Mouse (Mus musculus) hindbrain, embryonic 12.5 days (tissue): ENCODE measurements around the gene Lcn4. TPM values are rescaled to one million over a fixed set of nuclear protein-coding genes. Genes with fewer than 3 reads are reported as not detected.
"Not testable (repeated sequence)": the region's sequence is repeated elsewhere in the genome, so short reads cannot be mapped to it uniquely, and the experiment has no call there.

Experiments
- ATAC-seq: fragments of 200-750 bp; cut with Nextera tagmentation; 2 replicates; pipeline ENCODE4 v1.8.0; 2017; ENCODE audit warnings: moderate TSS enrichment; ENCODE audit not compliant: low FRiP score
- H3K27ac ChIP-seq: fragments of 300-500 bp; sonication (generic); 2 replicates; pipeline ENCODE4 v1.5.1; 2016; ENCODE audit warnings: mild to moderate bottlenecking
- H3K27me3 ChIP-seq: fragments of 300-500 bp; sonication (generic); 2 replicates; pipeline ENCODE4 v1.6.1; 2016; ENCODE audit warnings: mild to moderate bottlenecking
- H3K36me3 ChIP-seq: fragments of 300-500 bp; sonication (generic); 2 replicates; pipeline ENCODE4 v1.6.1; 2016; ENCODE audit warnings: mild to moderate bottlenecking
- H3K4me1 ChIP-seq: fragments of 300-500 bp; sonication (generic); 2 replicates; pipeline ENCODE4 v1.6.1; 2016
- H3K4me2 ChIP-seq: fragments of 300-500 bp; sonication (generic); replicated peaks from 2 replicates; pipeline ENCODE4 v1.6.1; 2016; ENCODE audit warnings: mild to moderate bottlenecking
- H3K4me3 ChIP-seq: fragments of 300-500 bp; sonication (generic); 2 replicates; pipeline ENCODE4 v1.5.1; 2016; ENCODE audit warnings: mild to moderate bottlenecking
- H3K9ac ChIP-seq: fragments of 300-500 bp; sonication (generic); 2 replicates; pipeline ENCODE4 v1.6.1; 2016; ENCODE audit warnings: mild to moderate bottlenecking, moderate library complexity
- H3K9me3 ChIP-seq: fragments of 300-500 bp; sonication (generic); replicated peaks from 2 replicates; pipeline ENCODE4 v1.6.1; 2016; ENCODE audit warnings: mild to moderate bottlenecking
- WGBS: fragments of 180-500 bp; shearing (Covaris S2); methylation state at CpG from one replicate; pipeline ENCODE4 v1.1.7; 2016; 5-methylcytosine and 5-hydroxymethylcytosine counted together
- polyA plus RNA-seq: library from polyadenylated mRNA; unstranded; fragments of >200 nt; fragmentation: Nextera tagmentation; extraction: Ambion mirVana; gene quantifications from 2 replicates; pipeline ENCODE4 v1.2.1, GENCODE M21; 2016

Lcn4 gene
- not detected in 2 replicates for polyA plus RNA-seq

DNA sequence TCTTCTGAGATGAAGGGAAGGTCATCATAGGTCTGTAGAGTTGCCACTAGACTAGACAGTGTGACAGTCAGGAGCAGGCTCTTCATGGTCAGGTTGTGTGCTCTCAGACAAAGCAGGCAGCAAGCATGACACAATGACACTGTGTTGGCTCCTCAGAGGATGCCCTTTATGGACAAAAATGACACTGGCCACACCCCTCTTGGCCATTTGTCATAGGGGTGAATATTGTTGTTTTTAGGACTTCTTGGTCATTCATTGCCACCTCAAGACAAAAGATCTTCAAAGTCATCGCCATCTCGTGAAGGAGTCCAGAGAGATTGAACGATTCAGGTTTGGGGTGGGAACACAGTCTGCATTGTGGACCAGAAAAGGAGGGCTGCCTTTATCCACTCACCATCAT lies at the start of gene Lcn4:
Gene Lcn4 (minus strand): TSS at position 101 of the 400 bp plus-strand sequence.
- no peak within 1 kb of the TSS for H3K4me3 ChIP-seq
- no peak within 1 kb of the TSS for H3K4me2 ChIP-seq
- no peak within 1 kb of the TSS for H3K9ac ChIP-seq
- no peaks in the 10 kb centered on the region for H3K4me1 ChIP-seq
- no peaks in the 10 kb centered on the region for H3K27me3 ChIP-seq
- WGBS: 93% methylated on average over 3 of the region's 3 CpGs
- H3K36me3 ChIP-seq: no peaks in the 10 kb centered on the region
- no peaks in the 10 kb centered on the region for H3K9me3 ChIP-seq
- no peak for ATAC-seq
- no peak within 1 kb of the TSS for H3K27ac ChIP-seq

DNA sequence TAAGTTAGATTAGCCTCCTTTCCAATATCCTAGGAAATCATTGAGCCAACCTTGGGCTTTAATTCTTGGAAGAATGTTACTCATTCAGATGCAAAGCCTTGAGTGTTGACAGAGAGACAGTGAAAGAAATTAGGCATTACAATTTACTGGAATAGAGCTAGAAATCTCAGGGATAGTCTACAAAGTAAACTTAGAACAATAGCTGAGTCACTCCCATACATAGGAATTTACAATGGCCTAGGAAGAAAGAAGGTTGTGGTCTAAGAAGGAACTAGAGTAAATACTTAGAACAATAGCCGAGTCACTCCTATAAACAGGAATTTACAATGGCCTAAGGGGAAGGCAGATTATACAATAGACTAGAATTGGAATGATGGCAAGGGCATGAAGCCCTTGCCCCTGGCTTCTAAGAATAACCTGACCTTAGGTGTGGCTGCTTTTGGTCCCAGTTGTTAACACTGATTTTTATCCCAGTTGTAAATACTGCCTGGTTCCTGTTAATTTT lies 15.1 kb upstream of the Lcn4 start:
- Histone ChIP-seq H3K9me3 (0 out of 2 replicates have a peak, but pooled peaks cover 3% of the 10 kb centered on the region), H3K4me2 (no peak overlapping the region), H3K27me3 (no peaks in the 10 kb centered on the region), H3K36me3 (no peaks in the 10 kb centered on the region), H3K27ac (no peak overlapping the region), H3K9ac (no peak overlapping the region), H3K4me3 (no peak overlapping the region), H3K4me1 (no peaks in the 10 kb centered on the region)
- 89% methylated on average over 1 of the region's 1 CpGs for WGBS
- ATAC-seq: no peak

DNA sequence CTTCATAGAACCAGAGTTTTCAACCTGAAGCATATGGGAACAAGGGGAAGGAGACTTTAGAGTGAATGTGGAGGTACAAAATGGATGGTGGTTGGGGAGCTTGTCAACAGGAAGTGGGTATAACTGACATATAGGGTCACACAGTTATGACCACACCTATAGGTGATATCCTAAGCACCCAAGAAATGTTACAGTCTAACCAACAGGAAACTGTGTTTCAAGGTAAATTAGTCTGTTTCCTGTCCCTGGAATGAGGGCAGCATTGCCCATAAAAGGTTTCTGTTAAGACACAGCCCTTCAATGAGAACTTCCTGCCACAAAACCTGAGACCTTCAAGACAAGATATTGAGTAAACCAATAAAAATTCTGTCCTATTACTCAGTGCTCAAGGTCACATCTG lies 2.3 kb downstream of the Lcn4 start:
- no peaks in the 10 kb centered on the region for H3K4me1 ChIP-seq
- H3K4me3 ChIP-seq: no peak overlapping the region

DNA sequence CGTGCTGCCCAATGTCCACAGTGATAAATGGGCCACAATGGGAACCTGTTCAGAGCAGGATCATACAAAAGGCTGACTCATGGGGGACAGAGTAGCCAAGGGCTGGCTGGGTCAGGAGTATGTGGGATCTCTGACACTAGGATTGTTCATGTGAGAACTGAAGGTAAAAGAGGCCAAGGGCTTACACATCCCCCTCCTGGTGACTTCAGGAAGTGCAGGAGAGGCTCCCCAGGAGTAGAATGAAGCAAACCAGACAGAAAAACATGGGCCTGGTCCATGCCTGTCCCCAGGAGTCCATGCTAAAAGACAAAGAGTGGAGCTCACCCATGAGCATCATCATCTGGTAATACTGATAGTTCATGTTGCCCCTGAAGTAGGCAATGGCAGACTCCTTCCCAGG lies 7.5 kb downstream of the Lcn4 start:
- H3K4me1 ChIP-seq, H3K9me3 ChIP-seq, H3K4me3 ChIP-seq, H3K4me2 ChIP-seq, H3K27ac ChIP-seq, H3K9ac ChIP-seq, H3K27me3 ChIP-seq, H3K36me3 ChIP-seq, ATAC-seq: not testable (repeated sequence)
- 80% methylated on average over 1 of the region's 1 CpGs for WGBS

More for the DNA sequence above, 2.3 kb downstream of the Lcn4 start:
- H3K9me3 ChIP-seq: no peaks in the 10 kb centered on the region
- no peaks in the 10 kb centered on the region for H3K36me3 ChIP-seq
- H3K27me3 ChIP-seq: no peaks in the 10 kb centered on the region
- H3K4me2 ChIP-seq: no peak overlapping the region
- H3K27ac ChIP-seq: no peak overlapping the region
- no peak overlapping the region for H3K9ac ChIP-seq
- ATAC-seq: no peak

DNA sequence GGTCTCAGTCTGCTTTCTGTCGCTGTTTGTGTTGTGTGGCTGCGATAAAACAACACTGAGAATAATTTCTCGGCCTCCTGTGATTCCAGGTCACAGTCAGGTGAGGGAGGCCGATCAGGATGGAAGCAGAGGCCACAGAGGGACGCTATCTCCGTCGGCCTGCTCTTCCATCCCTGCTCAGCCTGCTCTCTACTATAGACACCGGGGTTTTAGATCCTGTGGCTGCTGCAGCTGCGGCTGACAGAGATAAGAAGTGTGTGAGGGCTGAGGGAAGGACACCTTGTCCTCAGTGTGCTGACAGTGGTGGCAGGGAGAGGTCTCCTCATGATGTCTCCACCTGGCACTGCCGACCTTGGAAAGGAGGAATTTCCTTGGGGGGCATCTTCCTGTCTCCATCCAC lies 8.0 kb downstream of the Lcn4 start:
- ATAC-seq: no peak
- Histone ChIP-seq H3K27me3 (peaks cover 5% of the 10 kb centered on the region; the same call in 1 of the 2 replicates), H3K4me2 (no peak overlapping the region), H3K36me3 (no peaks in the 10 kb centered on the region), H3K9me3 (no peaks in the 10 kb centered on the region), H3K9ac (no peak overlapping the region), H3K27ac (no peak overlapping the region), H3K4me1 (peaks cover 5% of the 10 kb centered on the region; the same call in 1 of the 2 replicates), H3K4me3 (no peak overlapping the region)
- 83% methylated on average over 10 of the region's 10 CpGs for WGBS

DNA sequence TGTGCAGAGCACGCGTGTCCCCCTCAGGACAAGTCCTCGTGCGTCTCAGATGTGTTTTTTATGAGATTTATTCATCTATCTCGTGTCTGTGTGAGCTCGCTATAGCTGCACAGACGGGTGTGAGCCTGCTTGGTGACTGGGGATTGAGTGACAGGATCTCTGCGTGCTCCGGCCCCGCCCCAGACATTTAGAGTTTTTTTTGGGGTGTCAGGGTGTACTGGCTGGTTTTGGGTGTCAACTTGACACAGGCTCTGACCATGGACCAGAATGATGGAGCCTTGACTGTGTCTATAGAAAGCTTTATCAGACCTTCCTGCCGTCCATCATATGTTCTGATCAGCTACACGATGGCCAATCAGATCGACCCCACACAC lies 8.6 kb downstream of the Lcn4 start:
- Histone ChIP-seq H3K9me3 (no peaks in the 10 kb centered on the region), H3K27ac (no peak overlapping the region), H3K4me2 (no peak overlapping the region), H3K4me1 (peaks cover 5% of the 10 kb centered on the region; the same call in 1 of the 2 replicates), H3K36me3 (no peaks in the 10 kb centered on the region), H3K4me3 (no peak overlapping the region), H3K27me3 (peaks cover 5% of the 10 kb centered on the region; the same call in 1 of the 2 replicates), H3K9ac (no peak overlapping the region)
- no peak for ATAC-seq
- WGBS: 77% methylated on average over 13 of the region's 13 CpGs

DNA sequence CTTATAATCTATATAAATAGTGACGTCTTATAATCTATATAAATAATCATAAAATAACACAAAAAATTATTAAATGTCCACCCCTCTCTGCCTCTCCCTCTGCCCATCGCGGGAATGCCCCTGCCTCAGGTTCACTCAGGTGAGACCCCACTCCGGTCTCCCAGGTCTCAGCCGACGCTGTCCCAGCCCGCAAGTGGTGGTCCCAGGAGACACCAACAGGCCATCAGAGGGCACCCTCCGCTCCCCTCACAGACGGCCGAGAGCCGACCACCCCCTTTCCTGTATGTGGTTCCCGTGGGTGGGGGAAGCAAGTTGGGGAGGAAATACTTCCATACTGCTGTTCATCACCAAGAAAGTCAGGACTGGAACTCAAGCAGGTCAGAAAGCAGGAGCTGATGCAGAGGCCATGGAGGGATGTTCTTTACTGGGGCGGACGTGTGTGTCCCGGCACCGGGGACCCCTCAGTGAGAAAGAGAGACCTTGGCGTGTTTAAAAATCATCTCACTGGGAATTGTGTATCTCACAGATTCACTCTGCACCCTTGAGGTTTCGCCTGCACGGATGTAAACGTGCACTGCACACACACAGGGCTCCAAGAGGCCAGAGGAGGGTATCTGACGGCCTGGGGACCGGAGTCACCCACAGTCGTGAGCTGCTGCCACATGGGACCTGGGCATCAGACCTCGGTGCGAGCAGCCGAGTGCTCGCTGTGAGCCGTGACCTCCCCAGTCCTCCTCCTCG lies 9.1 kb downstream of the Lcn4 start:
- Histone ChIP-seq H3K4me3 (peak overlapping the region; percentile 33), H3K4me1 (peaks cover 5% of the 10 kb centered on the region; the same call in 1 of the 2 replicates), H3K36me3 (no peaks in the 10 kb centered on the region), H3K27me3 (peaks cover 5% of the 10 kb centered on the region; the same call in 1 of the 2 replicates), H3K27ac (no peak overlapping the region), H3K9ac (peak overlapping the region; percentile 43; the same call in 1 of the 2 replicates), H3K9me3 (no peaks in the 10 kb centered on the region), H3K4me2 (peak overlapping the region; percentile 60)
- 49% methylated on average over 29 of the region's 29 CpGs for WGBS
- no peak; the same call in 1 of the 2 replicates for ATAC-seq

DNA sequence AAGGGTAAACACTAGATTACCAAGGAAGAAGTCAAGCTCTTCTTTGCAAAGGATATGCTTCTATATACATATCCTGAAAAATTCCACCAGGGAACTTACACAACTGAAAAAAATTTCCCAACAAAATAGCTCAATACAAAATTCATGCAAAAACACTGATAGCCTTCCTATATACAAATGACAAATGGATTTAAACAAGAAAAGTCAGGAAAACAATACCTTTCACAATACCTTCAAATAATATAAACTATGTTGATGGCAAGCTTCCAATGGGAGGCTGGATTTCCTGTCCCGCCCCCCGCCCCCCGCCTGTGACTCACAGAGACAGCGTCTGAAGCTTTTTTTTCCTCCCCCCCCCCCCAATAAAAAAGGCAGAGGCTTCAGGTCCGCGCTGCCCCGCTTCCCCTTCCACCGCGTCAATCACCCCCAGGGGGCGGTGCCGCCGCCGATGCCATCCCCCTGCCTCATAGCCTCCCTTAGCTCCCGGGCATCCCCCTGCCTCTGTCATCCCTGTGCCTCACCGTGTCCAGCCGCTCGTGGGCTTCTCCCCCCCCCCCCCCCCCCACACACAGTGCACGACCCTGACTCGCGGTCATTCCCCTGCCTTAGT lies 9.8 kb downstream of the Lcn4 start:
- H3K27ac ChIP-seq: no peak overlapping the region
- no peaks in the 10 kb centered on the region for H3K36me3 ChIP-seq
- peaks cover 5% of the 10 kb centered on the region; the same call in 1 of the 2 replicates for H3K27me3 ChIP-seq
- ATAC-seq: no peak
- peak overlapping the region; percentile 43; the same call in 1 of the 2 replicates for H3K9ac ChIP-seq
- 5% methylated on average over 17 of the region's 20 CpGs for WGBS
- peak overlapping the region; percentile 60 for H3K4me2 ChIP-seq
- H3K4me1 ChIP-seq: peaks cover 5% of the 10 kb centered on the region; the same call in 1 of the 2 replicates
- H3K9me3 ChIP-seq: no peaks in the 10 kb centered on the region
- peak overlapping the region; percentile 33 for H3K4me3 ChIP-seq

DNA sequence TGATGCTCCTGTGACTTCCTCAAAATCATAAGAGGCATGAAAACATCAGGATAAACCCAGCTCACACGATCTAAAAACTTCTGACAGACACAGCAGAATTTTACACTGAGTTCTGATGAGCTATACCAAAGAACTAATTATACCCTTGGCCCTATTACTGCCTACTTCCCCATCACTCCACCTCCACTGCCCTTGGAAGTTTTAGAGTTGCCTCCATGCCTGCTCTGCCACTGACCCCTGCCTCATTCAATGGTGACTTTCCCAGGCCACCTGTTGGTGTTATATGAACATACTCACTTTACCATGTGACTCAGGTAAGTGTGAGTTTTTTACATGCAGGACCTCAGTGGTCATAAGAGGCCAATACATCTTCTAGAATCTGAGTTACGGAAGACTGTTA lies 13.7 kb downstream of the Lcn4 start:
- H3K4me1 ChIP-seq: peaks cover 5% of the 10 kb centered on the region; the same call in 1 of the 2 replicates
- WGBS: 83% methylated on average over 2 of the region's 2 CpGs

DNA sequence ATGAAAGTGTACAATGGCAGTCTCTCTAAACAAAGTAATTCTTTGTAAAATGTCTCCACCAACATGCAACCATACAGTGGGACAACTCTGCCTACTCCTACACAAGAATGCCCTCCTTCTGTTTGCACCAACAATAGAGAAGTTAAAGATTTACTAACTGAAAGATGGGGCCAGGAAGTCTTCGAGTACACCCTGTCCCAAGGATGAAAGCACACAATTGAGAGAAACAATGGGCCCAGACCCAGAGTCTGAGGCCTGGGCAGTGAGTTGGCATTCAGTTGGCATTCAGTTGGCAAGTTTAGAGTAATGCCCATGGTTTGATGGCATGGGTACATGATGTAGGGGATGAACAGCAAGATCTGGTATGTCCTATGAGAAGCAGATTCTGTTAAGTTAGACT lies 16.4 kb downstream of the Lcn4 start:
- no peaks in the 10 kb centered on the region for H3K27me3 ChIP-seq
- no peaks in the 10 kb centered on the region for H3K9me3 ChIP-seq
- WGBS: 38% methylated on average over 1 of the region's 1 CpGs
- H3K4me2 ChIP-seq: no peak overlapping the region
- H3K9ac ChIP-seq: no peak overlapping the region
- no peaks in the 10 kb centered on the region for H3K4me1 ChIP-seq
- no peaks in the 10 kb centered on the region for H3K36me3 ChIP-seq
- no peak for ATAC-seq
- no peak overlapping the region for H3K4me3 ChIP-seq
- H3K27ac ChIP-seq: no peak overlapping the region

More for the DNA sequence above, 13.7 kb downstream of the Lcn4 start:
- Histone ChIP-seq H3K9me3 (no peaks in the 10 kb centered on the region), H3K9ac (no peak overlapping the region), H3K4me3 (no peak overlapping the region), H3K36me3 (no peaks in the 10 kb centered on the region), H3K4me2 (no peak overlapping the region), H3K27me3 (peaks cover 5% of the 10 kb centered on the region; the same call in 1 of the 2 replicates), H3K27ac (no peak overlapping the region)
- ATAC-seq: no peak

DNA sequence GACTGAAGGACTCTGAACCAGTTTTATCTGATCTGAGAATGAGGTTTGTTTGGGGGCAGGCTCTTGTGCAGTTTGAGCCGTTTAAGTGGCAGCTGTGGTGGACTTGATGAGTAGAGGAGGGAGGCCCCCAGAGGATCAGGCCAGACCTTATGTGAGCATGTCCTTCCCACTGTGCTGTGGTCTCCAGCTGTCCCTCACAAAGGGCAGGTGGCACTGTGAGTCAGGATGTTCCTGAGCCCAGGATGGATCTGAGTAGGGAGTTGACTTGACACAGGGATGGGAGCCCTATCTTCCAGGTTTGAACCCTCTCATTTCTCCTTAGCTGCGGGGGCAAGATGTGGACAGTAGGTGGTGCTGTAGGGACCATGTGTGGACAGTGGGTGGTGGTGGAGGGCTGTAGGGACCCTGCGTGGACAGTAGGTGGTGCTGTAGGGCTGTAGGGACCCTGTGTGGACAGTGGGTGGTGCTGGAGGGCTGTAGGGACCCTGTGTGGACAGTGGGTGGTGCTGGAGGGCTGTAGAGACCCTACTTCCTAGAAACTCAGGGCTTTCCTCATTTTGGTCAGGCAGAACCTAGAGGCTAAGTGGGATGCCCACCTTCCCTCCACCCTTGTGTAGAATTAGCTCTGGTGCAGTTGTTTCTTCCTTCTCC lies 24.3 kb downstream of the Lcn4 start:
- no peak overlapping the region for H3K4me2 ChIP-seq
- peak; percentile 95 for ATAC-seq
- no peaks in the 10 kb centered on the region for H3K4me1 ChIP-seq
- H3K9ac ChIP-seq: no peak overlapping the region
- WGBS: 24% methylated on average over 3 of the region's 3 CpGs
- H3K9me3 ChIP-seq: no peaks in the 10 kb centered on the region
- no peak overlapping the region for H3K4me3 ChIP-seq
- no peaks in the 10 kb centered on the region for H3K36me3 ChIP-seq
- H3K27me3 ChIP-seq: no peaks in the 10 kb centered on the region
- no peak overlapping the region for H3K27ac ChIP-seq

DNA sequence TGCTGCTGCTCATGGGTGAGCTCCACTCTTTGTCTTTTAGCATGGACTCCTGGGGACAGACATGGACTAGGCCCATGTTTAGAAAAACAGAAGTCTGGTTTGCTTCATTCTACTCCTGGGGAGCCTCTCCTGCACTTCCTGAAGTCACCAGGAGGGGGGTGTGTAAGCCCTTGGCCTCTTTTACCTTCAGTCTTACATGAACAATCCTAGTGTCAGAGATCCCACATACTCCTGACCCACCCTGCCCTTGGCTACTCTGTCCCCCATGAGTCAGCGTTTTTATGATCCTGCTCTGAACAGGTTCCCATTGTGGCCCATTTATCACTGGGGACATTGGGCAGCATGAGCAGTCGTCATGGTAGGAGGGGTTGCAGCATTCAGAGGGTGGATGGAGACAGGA lies 27.1 kb downstream of the Lcn4 start:
- Histone ChIP-seq H3K9ac (no peak overlapping the region), H3K27ac (no peak overlapping the region), H3K36me3 (no peaks in the 10 kb centered on the region), H3K9me3 (no peaks in the 10 kb centered on the region), H3K4me3 (no peak overlapping the region), H3K4me1 (peaks cover 7% of the 10 kb centered on the region), H3K4me2 (no peak overlapping the region), H3K27me3 (no peaks in the 10 kb centered on the region)
- WGBS: 63% methylated on average over 2 of the region's 2 CpGs
- ATAC-seq: no peak
